Mouse (Mus musculus) heart, embryonic 11.5 days (tissue): ENCODE measurements around the gene Zfp653. TPM values are rescaled to one million over a fixed set of nuclear protein-coding genes. Genes with fewer than 3 reads are reported as not detected.
"Not testable (repeated sequence)": the region's sequence is repeated elsewhere in the genome, so short reads cannot be mapped to it uniquely, and the experiment has no call there.

Experiments used
- ATAC-seq: fragments of 200-750 bp; cut with Nextera tagmentation; replicated peaks from 2 replicates; pipeline ENCODE4 v1.8.0; 2017; ENCODE audit warnings: moderate library complexity; ENCODE audit not compliant: insufficient number of reproducible peaks, low FRiP score, low TSS enrichment
- H3K27ac ChIP-seq: fragments of 300-500 bp; sonication (generic); 2 replicates; pipeline ENCODE4 v1.5.1; 2014; ENCODE audit warnings: mild to moderate bottlenecking, low read depth, low read length
- H3K27me3 ChIP-seq: fragments of 300-500 bp; sonication (generic); 2 replicates; pipeline ENCODE4 v1.6.1; 2014; ENCODE audit warnings: mild to moderate bottlenecking, low read length, mixed read lengths; ENCODE audit not compliant: control insufficient read depth, insufficient read depth
- H3K36me3 ChIP-seq: fragments of 300-500 bp; sonication (generic); 2 replicates; pipeline ENCODE4 v1.6.1; 2014; ENCODE audit warnings: mild to moderate bottlenecking, low read length, moderate library complexity, mixed read lengths; ENCODE audit not compliant: control insufficient read depth, insufficient read depth
- H3K4me1 ChIP-seq: fragments of 300-500 bp; sonication (generic); 2 replicates; pipeline ENCODE4 v1.6.1; 2014; ENCODE audit warnings: low read length; ENCODE audit not compliant: control insufficient read depth, insufficient read depth
- H3K4me2 ChIP-seq: fragments of 300-500 bp; sonication (generic); 2 replicates; pipeline ENCODE4 v1.6.1; 2014; ENCODE audit warnings: mild to moderate bottlenecking, moderate library complexity
- H3K4me3 ChIP-seq: fragments of 300-500 bp; sonication (generic); 2 replicates; pipeline ENCODE4 v1.5.1; 2014; ENCODE audit warnings: low read depth, low read length
- H3K9ac ChIP-seq: fragments of 300-500 bp; sonication (generic); 2 replicates; pipeline ENCODE4 v1.6.1; 2014; ENCODE audit warnings: mild to moderate bottlenecking, low read depth, low read length, moderate library complexity
- H3K9me3 ChIP-seq: fragments of 300-500 bp; sonication (generic); replicated peaks from 2 replicates; pipeline ENCODE4 v1.6.1; 2016; ENCODE audit warnings: low read length; ENCODE audit not compliant: control insufficient read depth
- WGBS: fragments of 180-500 bp; shearing (Covaris S2); extraction: QIAGEN DNeasy Blood & Tissue Kit; methylation state at CpG from one replicate; pipeline ENCODE4 v1.1.7; 2014; ENCODE audit not compliant: insufficient replicate concordance; 5-methylcytosine and 5-hydroxymethylcytosine counted together
- polyA plus RNA-seq: library from polyadenylated mRNA; unstranded; fragments of >200 nt; fragmentation: Nextera tagmentation; extraction: Ambion mirVana; gene quantifications from 2 replicates; pipeline ENCODE4 v1.2.1, GENCODE M21; 2014

Gene Zfp653
- polyA plus RNA-seq, 1 experiment from 2014 or later, result 6.7 TPM

DNA sequence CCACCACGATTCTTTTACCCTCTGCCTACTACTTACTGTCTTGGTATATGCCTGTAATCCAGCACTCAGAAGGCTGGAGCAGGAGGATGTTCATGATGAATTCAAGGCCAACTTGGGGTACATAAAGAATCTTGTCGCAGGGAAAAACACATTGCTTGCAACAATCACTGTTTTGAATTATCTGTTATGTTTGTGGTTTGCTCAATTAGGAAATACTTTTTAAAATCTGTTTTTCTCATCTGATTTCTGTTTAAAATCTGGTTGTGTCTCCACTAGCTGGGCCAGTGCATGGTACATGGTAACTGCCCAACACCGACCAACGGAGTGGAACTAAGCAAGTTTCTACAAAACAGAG is 13.5 kb upstream of the Zfp653 start:
- ATAC-seq, result peak; percentile 46; the same call in 1 of the 2 replicates
- 34% methylated on average over 4 of the region's 4 CpGs for WGBS
- H3K4me2 ChIP-seq, result peak overlapping the region; percentile 85
- H3K27ac ChIP-seq, result no peak overlapping the region
- peak overlapping the region; percentile 86 for H3K4me3 ChIP-seq
- no peaks in the 10 kb centered on the region for H3K9me3 ChIP-seq
- no peaks in the 10 kb centered on the region for H3K27me3 ChIP-seq
- H3K9ac ChIP-seq, result peak overlapping the region; percentile 84
- H3K36me3 ChIP-seq, result peaks cover 5% of the 10 kb centered on the region; the same call in 1 of the 2 replicates
- peaks cover 4% of the 10 kb centered on the region; the same call in 1 of the 2 replicates for H3K4me1 ChIP-seq

DNA sequence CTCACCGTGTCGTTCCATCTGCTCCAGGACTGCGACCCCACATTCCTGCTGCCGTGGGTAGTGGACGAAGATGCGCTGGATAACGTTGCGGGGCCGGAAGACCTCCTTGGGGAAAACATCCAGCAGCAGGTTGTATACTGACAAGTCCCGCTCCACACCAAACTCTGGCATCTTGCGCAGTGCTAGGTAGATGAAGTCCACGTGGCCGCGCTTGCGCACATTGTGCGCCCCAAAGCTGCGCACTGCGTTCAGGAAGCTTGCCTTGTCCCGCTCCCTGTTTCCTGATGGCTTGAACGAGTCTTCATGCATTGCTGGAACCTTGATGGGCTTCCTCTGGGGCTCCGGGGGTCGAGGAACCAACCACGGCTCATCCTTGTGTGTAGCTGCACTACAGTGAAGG is 5.0 kb upstream of the Zfp653 start:
- WGBS, result 92% methylated on average over 23 of the region's 23 CpGs
- Histone ChIP-seq H3K4me2 (no peak overlapping the region), H3K9me3 (no peaks in the 10 kb centered on the region), H3K27ac (no peak overlapping the region), H3K4me3 (no peak overlapping the region), H3K9ac (no peak overlapping the region), H3K27me3 (no peaks in the 10 kb centered on the region), H3K36me3 (peaks cover 9% of the 10 kb centered on the region; the same call in 1 of the 2 replicates), H3K4me1 (no peaks in the 10 kb centered on the region)
- no peak for ATAC-seq

DNA sequence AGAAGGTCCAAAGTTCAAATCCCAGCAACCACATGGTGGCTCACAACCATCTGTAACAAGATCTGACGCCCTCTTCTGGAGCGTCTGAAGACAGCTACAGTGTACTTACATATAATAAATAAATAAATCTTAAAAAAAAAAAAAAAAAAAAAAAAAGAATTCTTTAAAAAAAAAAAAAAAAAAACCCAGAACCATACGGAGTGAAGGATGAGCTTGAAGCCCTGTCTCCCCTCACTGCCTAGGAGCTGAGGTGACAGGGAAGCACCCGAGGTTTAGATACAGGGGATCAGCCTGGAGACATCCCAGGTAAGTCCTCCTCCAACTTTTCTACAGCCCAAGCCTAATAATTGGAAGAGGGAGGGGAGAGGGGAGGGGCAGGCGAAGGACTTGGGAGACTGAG is 4.6 kb upstream of the Zfp653 start:
- H3K27me3 ChIP-seq, ATAC-seq, H3K27ac ChIP-seq, H3K4me2 ChIP-seq, H3K36me3 ChIP-seq, H3K4me1 ChIP-seq, H3K9me3 ChIP-seq, H3K9ac ChIP-seq, H3K4me3 ChIP-seq: not testable (repeated sequence)
- 81% methylated on average over 5 of the region's 5 CpGs for whole genome bisulfite sequencing

DNA sequence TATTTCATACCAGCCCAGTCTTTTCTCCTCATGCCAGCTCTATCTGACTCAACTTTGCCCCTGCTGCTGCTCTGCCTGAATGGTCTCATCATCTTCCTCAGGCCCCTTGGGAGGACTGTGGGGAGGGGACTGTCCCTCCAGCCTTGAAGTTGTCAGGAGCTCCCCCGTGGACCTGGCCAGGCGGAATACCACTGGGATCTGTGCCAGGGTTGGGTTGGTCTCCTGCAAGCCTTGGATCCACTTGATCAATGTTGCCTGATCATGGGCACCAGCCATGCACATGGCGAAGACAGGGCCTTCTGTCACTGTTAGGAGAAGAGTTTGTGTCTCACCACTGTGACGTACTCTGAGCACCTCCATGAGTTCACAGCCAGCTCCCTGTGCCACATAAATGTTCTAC is 1.1 kb upstream of the Zfp653 start:
- ATAC-seq, result no peak
- Histone ChIP-seq H3K9ac (no peak overlapping the region), H3K36me3 (peaks cover 7% of the 10 kb centered on the region; the same call in 1 of the 2 replicates), H3K4me3 (no peak overlapping the region), H3K4me2 (no peak overlapping the region), H3K27ac (no peak overlapping the region), H3K27me3 (no peaks in the 10 kb centered on the region), H3K4me1 (0 out of 2 replicates have a peak, but pooled peaks cover 5% of the 10 kb centered on the region), H3K9me3 (no peaks in the 10 kb centered on the region)
- WGBS, result 85% methylated on average over 4 of the region's 4 CpGs

GRCm38 (mm10) chr9:22069881-22070553 is 1.2 kb downstream of the Zfp653 start:
- Histone ChIP-seq H3K4me1 (0 out of 2 replicates have a peak, but pooled peaks cover 5% of the 10 kb centered on the region), H3K27me3 (no peaks in the 10 kb centered on the region), H3K9ac (0 out of 2 replicates have a peak overlapping the region, but pooled peaks have one; percentile 24), H3K9me3 (no peaks in the 10 kb centered on the region), H3K36me3 (peaks cover 17% of the 10 kb centered on the region), H3K27ac (no peak overlapping the region; the same call in 1 of the 2 replicates), H3K4me2 (peak overlapping the region; percentile 67), H3K4me3 (peak overlapping the region; percentile 71)
- no peak for ATAC-seq
- WGBS, result 68% methylated on average over 4 of the region's 4 CpGs

GRCm38 (mm10) chr9:22067195-22067594 is 4.0 kb downstream of the Zfp653 start:
- ATAC-seq, result no peak
- H3K27me3 ChIP-seq, result no peaks in the 10 kb centered on the region
- no peak overlapping the region for H3K4me2 ChIP-seq
- peaks cover 25% of the 10 kb centered on the region for H3K36me3 ChIP-seq
- WGBS, result 82% methylated on average over 5 of the region's 5 CpGs
- no peak overlapping the region for H3K27ac ChIP-seq
- no peak overlapping the region for H3K4me3 ChIP-seq
- H3K4me1 ChIP-seq, result 0 out of 2 replicates have a peak, but pooled peaks cover 5% of the 10 kb centered on the region
- H3K9me3 ChIP-seq, result no peaks in the 10 kb centered on the region
- no peak overlapping the region for H3K9ac ChIP-seq

GRCm38 (mm10) chr9:22066433-22066832 is 4.7 kb downstream of the Zfp653 start:
- Histone ChIP-seq H3K4me1 (0 out of 2 replicates have a peak, but pooled peaks cover 5% of the 10 kb centered on the region), H3K4me2 (no peak overlapping the region), H3K36me3 (peaks cover 24% of the 10 kb centered on the region), H3K27me3 (no peaks in the 10 kb centered on the region), H3K27ac (no peak overlapping the region), H3K4me3 (no peak overlapping the region), H3K9me3 (no peaks in the 10 kb centered on the region), H3K9ac (no peak overlapping the region)
- 68% methylated on average over 3 of the region's 3 CpGs for WGBS
- ATAC-seq, result no peak

GRCm38 (mm10) chr9:22065642-22066041 is 5.5 kb downstream of the Zfp653 start:
- H3K27me3 ChIP-seq, result no peaks in the 10 kb centered on the region
- H3K4me2 ChIP-seq, result no peak overlapping the region
- WGBS, result 92% methylated on average over 11 of the region's 11 CpGs
- H3K9ac ChIP-seq, result no peak overlapping the region
- ATAC-seq, result no peak
- no peak overlapping the region for H3K27ac ChIP-seq
- peaks cover 24% of the 10 kb centered on the region for H3K36me3 ChIP-seq
- no peak overlapping the region for H3K4me3 ChIP-seq
- H3K9me3 ChIP-seq, result no peaks in the 10 kb centered on the region
- 0 out of 2 replicates have a peak, but pooled peaks cover 5% of the 10 kb centered on the region for H3K4me1 ChIP-seq

DNA sequence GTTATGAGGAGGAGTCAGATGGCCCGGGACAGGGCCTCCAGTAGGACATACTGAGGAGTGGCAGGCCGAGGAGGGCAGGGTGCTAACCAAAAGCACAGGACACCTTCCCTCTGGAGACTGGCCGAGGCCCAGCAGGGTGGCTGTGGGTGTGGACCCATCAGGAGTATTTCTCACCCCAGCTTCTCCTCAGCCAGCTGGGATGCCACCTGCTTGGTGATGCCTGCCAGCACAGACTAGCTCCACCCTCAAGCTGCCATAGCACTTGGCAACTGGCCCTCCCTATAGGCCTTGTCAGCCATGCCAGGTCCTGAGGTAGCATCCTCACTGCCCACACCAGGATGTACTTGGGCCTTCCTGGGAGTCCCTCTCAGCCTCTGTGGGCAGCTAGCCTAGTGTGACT is 6.8 kb downstream of the Zfp653 start:
- WGBS, result 91% methylated on average over 3 of the region's 3 CpGs
- H3K36me3 ChIP-seq, result peaks cover 28% of the 10 kb centered on the region
- no peak for ATAC-seq

More for the DNA sequence above, 6.8 kb downstream of the Zfp653 start:
- Histone ChIP-seq H3K9me3 (no peaks in the 10 kb centered on the region), H3K4me3 (no peak overlapping the region), H3K9ac (no peak overlapping the region), H3K27me3 (no peaks in the 10 kb centered on the region), H3K4me1 (no peaks in the 10 kb centered on the region), H3K27ac (no peak overlapping the region), H3K4me2 (no peak overlapping the region)
